Mouse (Mus musculus) spleen, adult 2 months (tissue): ENCODE measurements around the gene Trank1. TPM values are rescaled to one million over a fixed set of nuclear protein-coding genes. Genes with fewer than 3 reads are reported as not detected.

Experiments
- DNase-seq, 2 experiments: peaks; one replicate each; pipeline versions ENCODE4 v3.0.0 to v3.0.0-alpha.2; 2012 to 2021; ENCODE audit warnings: low spot score in 2 of 2, low read depth in 1 of 2
- H3K27ac ChIP-seq: fragments of 200-500 bp; 2 replicates; pipeline ENCODE4 v1.5.1; 2012; ENCODE audit warnings: low read length, inconsistent platforms; ENCODE audit not compliant: insufficient read depth
- H3K27me3 ChIP-seq: fragments of 200-500 bp; 2 replicates; pipeline ENCODE4 v1.6.1; 2012; ENCODE audit warnings: mild to moderate bottlenecking, moderate library complexity, low read length, inconsistent platforms; ENCODE audit not compliant: control insufficient read depth, insufficient read depth
- H3K36me3 ChIP-seq: fragments of 200-500 bp; 2 replicates; pipeline ENCODE4 v1.6.1; 2012; ENCODE audit warnings: mild to moderate bottlenecking, low read length, inconsistent platforms; ENCODE audit not compliant: control insufficient read depth, insufficient read depth
- H3K4me1 ChIP-seq: fragments of 200-500 bp; 2 replicates; pipeline ENCODE4 v1.6.1; 2011; ENCODE audit warnings: inconsistent platforms; ENCODE audit not compliant: control insufficient read depth, insufficient read depth, insufficient read length
- H3K4me3 ChIP-seq: fragments of 200-500 bp; 2 replicates; pipeline ENCODE4 v1.5.1; 2011; ENCODE audit warnings: mild to moderate bottlenecking, inconsistent platforms; ENCODE audit not compliant: insufficient read depth, insufficient read length; ENCODE audit errors: extremely low read depth
- CTCF ChIP-seq: fragments of 200-500 bp; IDR thresholded peaks from 2 replicates; pipeline ENCODE4 v1.5.1; 2011; ENCODE audit warnings: mild to moderate bottlenecking, inconsistent platforms; ENCODE audit not compliant: insufficient read depth, insufficient read length, insufficient replicate concordance; ENCODE audit errors: extremely low read depth
- POLR2A ChIP-seq: fragments of 200-500 bp; IDR thresholded peaks from 2 replicates; pipeline ENCODE4 v1.6.1; 2011; ENCODE audit warnings: low read depth, low read length, inconsistent platforms
- WGBS: fragments of 180-500 bp; shearing (Covaris S2); methylation state at CpG from one replicate; pipeline ENCODE4 v1.1.7; 2018; 5-methylcytosine and 5-hydroxymethylcytosine counted together
- polyA plus RNA-seq: library from polyadenylated mRNA; depleted of rRNA; stranded (reverse); fragments of >200 nt; gene quantifications from 2 replicates; pipeline ENCODE4 v1.2.3, GENCODE M21; 2012

Trank1 gene
- polyA plus RNA-seq, 1 experiment, result not detected

DNA sequence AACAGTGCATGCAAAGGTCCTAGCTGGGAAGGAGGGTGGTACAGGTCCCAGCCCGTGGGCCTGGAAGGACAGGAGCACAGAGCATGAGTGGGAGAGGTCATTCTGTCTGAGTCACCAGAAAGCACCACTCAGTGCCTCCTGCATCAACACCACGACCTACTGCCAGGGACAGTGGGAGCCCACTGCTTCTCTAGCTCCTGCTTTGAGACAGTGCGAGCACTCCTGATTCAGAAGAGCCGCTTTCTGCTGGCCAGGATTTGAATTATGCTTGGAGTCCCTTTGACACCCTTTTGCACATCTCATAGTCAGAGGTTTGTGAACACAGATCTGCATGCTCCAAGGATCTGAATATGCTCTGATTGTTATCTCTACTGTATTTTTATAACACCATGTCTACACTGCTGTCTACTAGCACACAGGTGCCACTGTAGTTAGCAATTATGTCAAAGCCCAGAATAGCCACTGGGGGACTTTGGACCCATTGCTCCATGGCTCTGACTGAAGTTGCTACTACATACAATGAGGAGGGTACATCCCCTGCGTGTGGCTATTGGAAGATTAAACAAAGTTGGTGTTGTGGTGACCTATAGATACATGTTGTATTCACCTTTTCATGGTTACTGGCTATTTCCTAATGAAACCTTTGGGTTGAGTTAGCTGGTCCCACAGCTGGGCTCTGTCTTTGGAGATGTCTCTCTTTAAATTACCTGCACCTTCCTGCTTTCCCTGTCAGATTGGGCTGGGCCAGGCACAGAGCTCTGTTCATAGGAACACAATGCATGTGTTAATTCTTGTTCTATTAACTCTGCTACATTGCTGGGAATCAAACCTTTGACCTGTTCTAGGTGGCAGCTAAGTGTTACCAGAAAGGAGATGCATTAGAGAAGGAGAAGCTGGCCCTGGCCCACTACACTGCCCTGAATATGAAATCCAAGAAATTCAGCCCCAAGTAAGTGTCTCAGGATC lies 74.3 kb downstream of the Trank1 start:
- Histone ChIP-seq H3K36me3 (no peaks in the 10 kb centered on the region), H3K27ac (no peak overlapping the region), H3K4me1 (no peaks in the 10 kb centered on the region), H3K4me3 (no peak overlapping the region), H3K27me3 (no peaks in the 10 kb centered on the region)
- DNase-seq, result no peak
- no peak for TF ChIP-seq CTCF
- no peak for TF ChIP-seq POLR2A
- 89% methylated on average over 5 of the region's 5 CpGs for WGBS

GRCm38 (mm10) chr9:111386569-111386968 lies 75.0 kb downstream of the Trank1 start:
- no peak for DNase-seq
- Histone ChIP-seq H3K27me3 (no peaks in the 10 kb centered on the region), H3K27ac (no peak overlapping the region), H3K4me1 (no peaks in the 10 kb centered on the region), H3K4me3 (no peak overlapping the region), H3K36me3 (no peaks in the 10 kb centered on the region)
- no peak for TF ChIP-seq CTCF
- no peak for TF ChIP-seq POLR2A
- 78% methylated on average over 2 of the region's 2 CpGs for WGBS

DNA sequence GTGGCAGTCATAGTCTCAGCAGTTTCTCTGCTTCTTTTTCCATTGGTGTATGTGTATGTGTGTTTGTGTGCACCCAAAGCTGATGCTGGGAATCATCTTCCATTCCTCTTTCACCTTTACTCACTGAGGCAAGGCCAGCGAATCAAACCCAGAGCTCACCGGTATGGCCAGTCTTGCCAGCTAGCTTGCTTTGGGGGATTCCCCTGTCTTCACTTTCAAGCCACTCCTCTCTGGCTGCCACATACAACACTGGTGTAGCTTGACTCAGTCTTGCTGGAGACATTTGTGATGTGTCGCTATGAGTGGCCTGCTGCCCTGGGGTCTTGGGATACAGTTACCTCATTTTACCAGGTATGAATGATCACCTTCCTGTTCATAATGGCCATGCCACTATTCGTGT lies 76.0 kb downstream of the Trank1 start:
- Histone ChIP-seq H3K4me3 (no peak overlapping the region), H3K27ac (no peak overlapping the region), H3K4me1 (no peaks in the 10 kb centered on the region), H3K27me3 (no peaks in the 10 kb centered on the region), H3K36me3 (no peaks in the 10 kb centered on the region)
- TF ChIP-seq POLR2A (no peak), CTCF (no peak)
- WGBS, result 88% methylated on average over 4 of the region's 4 CpGs
- DNase-seq, result no peak

GRCm38 (mm10) chr9:111390016-111390415 lies 78.5 kb downstream of the Trank1 start:
- Histone ChIP-seq H3K4me3 (no peak overlapping the region), H3K4me1 (no peaks in the 10 kb centered on the region), H3K27me3 (no peaks in the 10 kb centered on the region), H3K36me3 (no peaks in the 10 kb centered on the region), H3K27ac (no peak overlapping the region)
- WGBS, result 86% methylated on average over 9 of the region's 9 CpGs
- no peak for TF ChIP-seq CTCF
- TF ChIP-seq POLR2A, result no peak
- DNase-seq, result no peak

GRCm38 (mm10) chr9:111391036-111391435 lies 79.5 kb downstream of the Trank1 start:
- WGBS, result 78% methylated on average over 8 of the region's 8 CpGs
- Histone ChIP-seq H3K4me1 (no peaks in the 10 kb centered on the region), H3K27me3 (no peaks in the 10 kb centered on the region), H3K4me3 (no peak overlapping the region), H3K27ac (no peak overlapping the region), H3K36me3 (no peaks in the 10 kb centered on the region)
- TF ChIP-seq POLR2A, result no peak
- TF ChIP-seq CTCF, result no peak
- DNase-seq, result no peak

GRCm38 (mm10) chr9:111391926-111392442 lies 80.4 kb downstream of the Trank1 start:
- WGBS, result 89% methylated on average over 18 of the region's 18 CpGs
- H3K27ac ChIP-seq, result no peak overlapping the region
- H3K27me3 ChIP-seq, result no peaks in the 10 kb centered on the region
- H3K4me3 ChIP-seq, result no peak overlapping the region
- DNase-seq, result no peak
- no peaks in the 10 kb centered on the region for H3K4me1 ChIP-seq
- TF ChIP-seq POLR2A (no peak), CTCF (no peak)
- H3K36me3 ChIP-seq, result no peaks in the 10 kb centered on the region

DNA sequence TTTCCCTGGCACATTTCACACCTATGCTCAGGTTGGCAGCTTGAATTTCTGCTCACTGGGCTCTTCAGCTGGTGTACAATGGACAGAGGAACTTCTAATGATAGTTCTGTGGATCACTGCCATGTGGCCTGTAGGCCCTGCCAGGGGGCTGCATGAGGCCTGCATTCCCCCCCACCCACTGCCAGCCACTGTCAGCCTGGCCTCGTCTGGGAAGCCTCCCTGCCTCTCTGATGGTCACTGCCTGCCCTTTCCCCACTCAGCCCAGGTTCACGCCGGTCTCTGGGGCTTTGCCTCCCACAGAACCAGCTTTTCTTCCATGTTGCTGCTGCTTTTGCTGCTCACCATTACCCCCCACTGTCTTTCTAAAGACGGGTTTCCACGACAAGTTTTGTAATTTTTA lies 83.7 kb downstream of the Trank1 start:
- no peaks in the 10 kb centered on the region for H3K36me3 ChIP-seq
- no peak for TF ChIP-seq CTCF
- no peak for TF ChIP-seq POLR2A
- no peaks in the 10 kb centered on the region for H3K27me3 ChIP-seq
- H3K27ac ChIP-seq, result no peak overlapping the region
- H3K4me3 ChIP-seq, result no peak overlapping the region
- no peaks in the 10 kb centered on the region for H3K4me1 ChIP-seq
- DNase-seq, result no peak
- 81% methylated on average over 5 of the region's 5 CpGs for WGBS
